Mouse (Mus musculus): ENCODE measurements around the gene Ints11. TPM values are rescaled to one million over a fixed set of nuclear protein-coding genes. Genes with fewer than 3 reads are reported as not detected.

Ints11 gene
- 50.0 and 51.4 TPM in 2 replicates for polyA plus RNA-seq (2016; fragmentation: Nextera tagmentation; extraction: Ambion mirVana)

GRCm38 (mm10) chr4:155869317-155870033 is at the start of gene Ints11, which contains the start of gene Cptp:
Gene Ints11, plus strand, starts transcription at chr4:155869546.
Gene Cptp, minus strand, starts transcription at chr4:155869440.
- Histone ChIP-seq H3K9me3 (replicated peaks) (no peaks in the 10 kb centered on the region), H3K4me1 (peaks cover 36% of the 10 kb centered on the region), H3K9ac (peak within 1 kb of the TSS; percentile 82), H3K4me3 (peak within 1 kb of the TSS; percentile 71), H3K27me3 (replicated peaks) (no peaks in the 10 kb centered on the region), H3K4me2 (peak within 1 kb of the TSS; percentile 94), H3K36me3 (peaks cover 56% of the 10 kb centered on the region), H3K27ac (peak within 1 kb of the TSS; percentile 67)
- 1% methylated on average over 63 of the region's 63 CpGs for WGBS (ENCODE audit: insufficient replicate concordance)
- ATAC-seq = peak; percentile 97

DNA sequence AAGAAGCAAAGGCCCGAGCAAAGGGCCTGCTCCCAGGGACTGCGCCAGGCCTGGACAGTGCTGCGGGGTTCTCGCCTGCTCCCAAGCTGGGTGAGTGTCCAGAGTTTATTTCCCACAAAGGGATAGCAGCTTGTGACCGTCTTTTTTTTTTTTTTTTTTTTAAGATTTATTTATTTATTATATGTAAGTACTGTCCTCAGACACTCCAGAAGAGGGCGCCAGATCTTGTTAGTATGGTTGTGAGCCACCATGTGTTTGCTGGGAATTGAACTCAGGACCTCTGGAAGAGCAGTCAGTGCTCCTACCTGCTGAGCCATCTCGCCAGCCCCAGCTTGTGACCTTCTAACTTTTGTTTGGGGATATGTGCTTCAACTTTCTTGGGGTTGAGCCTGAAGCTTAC is 48.3 kb upstream of the Ints11 start:
- no peak overlapping the region for H3K9ac ChIP-seq
- no peaks in the 10 kb centered on the region for H3K9me3 ChIP-seq (replicated peaks)
- WGBS (ENCODE audit: insufficient replicate concordance) = 79% methylated on average over 7 of the region's 7 CpGs
- H3K27ac ChIP-seq = no peak overlapping the region
- peaks cover 98% of the 10 kb centered on the region for H3K36me3 ChIP-seq
- no peaks in the 10 kb centered on the region for H3K27me3 ChIP-seq (replicated peaks)
- 0 out of 2 replicates have a peak, but pooled peaks cover 5% of the 10 kb centered on the region for H3K4me1 ChIP-seq
- ATAC-seq = no peak
- no peak overlapping the region for H3K4me2 ChIP-seq
- H3K4me3 ChIP-seq = no peak overlapping the region

- WGBS (ENCODE audit: insufficient replicate concordance) = 93% methylated on average over 16 of the region's 16 CpGs
- ATAC-seq = no peak
- no peak overlapping the region for H3K4me3 ChIP-seq
- no peaks in the 10 kb centered on the region for H3K9me3 ChIP-seq (replicated peaks)
- H3K4me2 ChIP-seq = no peak overlapping the region
- no peak overlapping the region for H3K27ac ChIP-seq
- H3K27me3 ChIP-seq (replicated peaks) = no peaks in the 10 kb centered on the region
- H3K9ac ChIP-seq = no peak overlapping the region
- peaks cover 97% of the 10 kb centered on the region for H3K36me3 ChIP-seq
- H3K4me1 ChIP-seq = 0 out of 2 replicates have a peak, but pooled peaks cover 5% of the 10 kb centered on the region
These were observed 45.9 kb upstream of the Ints11 start for GRCm38 (mm10) chr4:155823443-155823842.

- H3K4me3 ChIP-seq = no peak overlapping the region
- H3K27me3 ChIP-seq (replicated peaks) = no peaks in the 10 kb centered on the region
- peaks cover 32% of the 10 kb centered on the region for H3K4me1 ChIP-seq
- H3K36me3 ChIP-seq = peaks cover 59% of the 10 kb centered on the region
- no peaks in the 10 kb centered on the region for H3K9me3 ChIP-seq (replicated peaks)
- H3K4me2 ChIP-seq = peak overlapping the region; percentile 89; the same call in 1 of the 2 replicates
- ATAC-seq = no peak
- H3K27ac ChIP-seq = peak overlapping the region; percentile 91
- WGBS (ENCODE audit: insufficient replicate concordance) = 91% methylated on average over 4 of the region's 4 CpGs
- no peak overlapping the region for H3K9ac ChIP-seq
These were observed 39.5 kb upstream of the Ints11 start for GRCm38 (mm10) chr4:155829866-155830265.

- Histone ChIP-seq H3K4me1 (peaks cover 32% of the 10 kb centered on the region), H3K27ac (peak overlapping the region; percentile 91)
- WGBS (ENCODE audit: insufficient replicate concordance) = 50% methylated on average over 8 of the region's 8 CpGs
These were observed 38.8 kb upstream of the Ints11 start for GRCm38 (mm10) chr4:155830596-155830995.

GRCm38 (mm10) chr4:155831205-155831766 is 38.1 kb upstream of the Ints11 start, which contains the start of gene Aurkaip1:
Gene Aurkaip1, plus strand, starts transcription at chr4:155831272.
- peak; percentile 96 for ATAC-seq
- Histone ChIP-seq H3K27ac (peak within 1 kb of the TSS; percentile 91), H3K36me3 (peaks cover 48% of the 10 kb centered on the region), H3K9ac (peak within 1 kb of the TSS; percentile 88), H3K27me3 (replicated peaks) (no peaks in the 10 kb centered on the region), H3K4me2 (peak within 1 kb of the TSS; percentile 89), H3K4me1 (peaks cover 32% of the 10 kb centered on the region), H3K9me3 (replicated peaks) (no peaks in the 10 kb centered on the region), H3K4me3 (peak within 1 kb of the TSS; percentile 80)
- WGBS (ENCODE audit: insufficient replicate concordance) = under 1% methylated on average over 49 of the region's 49 CpGs

More at GRCm38 (mm10) chr4:155830596-155830995, 38.8 kb upstream of the Ints11 start:
- Histone ChIP-seq H3K36me3 (peaks cover 52% of the 10 kb centered on the region), H3K27me3 (replicated peaks) (no peaks in the 10 kb centered on the region), H3K9me3 (replicated peaks) (no peaks in the 10 kb centered on the region), H3K4me3 (peak overlapping the region; percentile 80), H3K4me2 (peak overlapping the region; percentile 89), H3K9ac (peak overlapping the region; percentile 62)
- ATAC-seq = no peak

GRCm38 (mm10) chr4:155831831-155832230 is 37.5 kb upstream of the Ints11 start:
- Histone ChIP-seq H3K36me3 (peaks cover 42% of the 10 kb centered on the region), H3K27me3 (replicated peaks) (no peaks in the 10 kb centered on the region), H3K9me3 (replicated peaks) (no peaks in the 10 kb centered on the region), H3K4me2 (peak overlapping the region; percentile 89), H3K4me1 (peaks cover 32% of the 10 kb centered on the region), H3K27ac (peak overlapping the region; percentile 91), H3K9ac (peak overlapping the region; percentile 88), H3K4me3 (peak overlapping the region; percentile 80)
- under 1% methylated on average over 25 of the region's 25 CpGs for WGBS (ENCODE audit: insufficient replicate concordance)
- ATAC-seq = peak; percentile 23

- no peaks in the 10 kb centered on the region for H3K27me3 ChIP-seq (replicated peaks)
- H3K4me3 ChIP-seq = peak overlapping the region; percentile 80
- WGBS (ENCODE audit: insufficient replicate concordance) = 46% methylated on average over 10 of the region's 10 CpGs
- H3K9me3 ChIP-seq (replicated peaks) = no peaks in the 10 kb centered on the region
- peak overlapping the region; percentile 89 for H3K4me2 ChIP-seq
- peaks cover 32% of the 10 kb centered on the region for H3K4me1 ChIP-seq
- H3K27ac ChIP-seq = peak overlapping the region; percentile 91
- no peak for ATAC-seq
- peaks cover 37% of the 10 kb centered on the region for H3K36me3 ChIP-seq
- H3K9ac ChIP-seq = peak overlapping the region; percentile 88
These were observed 37.0 kb upstream of the Ints11 start for GRCm38 (mm10) chr4:155832321-155832720.

DNA sequence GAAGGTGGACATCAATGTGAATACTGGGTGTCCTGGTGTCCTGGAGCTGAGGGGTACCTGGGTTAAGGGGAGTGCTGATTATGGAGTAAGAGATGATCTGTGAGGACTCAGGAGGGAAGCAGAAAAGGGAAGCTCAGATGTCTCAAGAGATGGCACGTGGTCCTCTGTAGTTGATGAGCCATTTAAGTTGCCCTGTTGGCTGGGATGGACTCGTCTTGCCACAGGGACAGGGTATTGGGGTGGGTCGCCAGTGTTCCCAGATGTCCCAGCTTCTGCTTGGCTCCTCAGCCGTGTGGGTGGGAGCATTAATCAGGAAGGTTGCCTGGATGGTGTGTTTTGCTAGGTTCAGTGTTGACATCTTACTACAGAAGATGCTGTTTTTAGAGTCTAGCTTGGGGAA is 36.1 kb upstream of the Ints11 start:
- Histone ChIP-seq H3K27me3 (replicated peaks) (no peaks in the 10 kb centered on the region), H3K36me3 (peaks cover 28% of the 10 kb centered on the region), H3K9me3 (replicated peaks) (no peaks in the 10 kb centered on the region), H3K27ac (no peak overlapping the region), H3K9ac (peak overlapping the region; percentile 88; the same call in 1 of the 2 replicates), H3K4me2 (peak overlapping the region; percentile 89; the same call in 1 of the 2 replicates), H3K4me3 (peak overlapping the region; percentile 80; the same call in 1 of the 2 replicates), H3K4me1 (peaks cover 41% of the 10 kb centered on the region)
- WGBS (ENCODE audit: insufficient replicate concordance) = 69% methylated on average over 4 of the region's 4 CpGs
- ATAC-seq = no peak

DNA sequence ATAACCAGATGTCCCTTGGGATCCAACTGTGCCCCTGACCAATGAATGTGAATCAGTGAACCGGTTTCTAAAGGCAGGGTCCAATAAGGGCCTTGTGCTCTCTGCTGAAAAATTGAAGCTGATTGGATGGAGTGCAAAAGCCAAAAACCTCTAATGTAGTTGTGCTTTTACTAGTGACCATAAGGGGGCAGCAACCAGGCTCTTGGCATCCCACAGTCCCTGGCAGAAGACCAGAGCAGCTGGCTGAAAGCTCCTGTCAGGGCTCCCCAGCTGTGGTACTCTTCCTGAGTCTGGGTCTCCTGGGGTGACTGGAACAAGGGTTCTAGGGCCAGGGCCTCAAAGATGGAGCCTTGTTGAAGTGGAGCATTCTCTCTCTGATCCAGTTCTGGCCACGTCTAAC is 35.5 kb upstream of the Ints11 start:
- Histone ChIP-seq H3K27me3 (replicated peaks) (no peaks in the 10 kb centered on the region), H3K36me3 (peaks cover 23% of the 10 kb centered on the region), H3K4me3 (no peak overlapping the region), H3K9me3 (replicated peaks) (no peaks in the 10 kb centered on the region), H3K9ac (no peak overlapping the region), H3K27ac (peak overlapping the region; percentile 24; the same call in 1 of the 2 replicates), H3K4me1 (peaks cover 44% of the 10 kb centered on the region), H3K4me2 (no peak overlapping the region)
- 45% methylated on average over 2 of the region's 2 CpGs for WGBS (ENCODE audit: insufficient replicate concordance)
- no peak for ATAC-seq

- Histone ChIP-seq H3K4me1 (peaks cover 59% of the 10 kb centered on the region), H3K27ac (no peak overlapping the region)
These were observed 31.8 kb upstream of the Ints11 start for GRCm38 (mm10) chr4:155837404-155838010.

More at GRCm38 (mm10) chr4:155837404-155838010, 31.8 kb upstream of the Ints11 start:
- no peak for ATAC-seq
- peaks cover 34% of the 10 kb centered on the region for H3K27me3 ChIP-seq (replicated peaks)
- WGBS (ENCODE audit: insufficient replicate concordance) = 35% methylated on average over 11 of the region's 11 CpGs
- peaks cover 17% of the 10 kb centered on the region for H3K36me3 ChIP-seq
- no peak overlapping the region for H3K4me2 ChIP-seq
- no peak overlapping the region for H3K4me3 ChIP-seq
- H3K9ac ChIP-seq = no peak overlapping the region
- no peaks in the 10 kb centered on the region for H3K9me3 ChIP-seq (replicated peaks)

All from liver, embryonic 12.5 days (tissue).